Mouse (Mus musculus) CH12.LX (cell line): ENCODE measurements at regions not wholly inside any gene's neighbourhood (a gene's known extent, or its start where the extent isn't known, plus 50 kb on each side); places are given as distances from the start of the nearest gene placed in this dataset.

Experiments used
- DNase-seq: peaks from one replicate; pipeline ENCODE4 v3.0.0-alpha.2; 2013; ENCODE audit errors: extremely low read depth
- H3K27ac ChIP-seq: 2 replicates; pipeline ENCODE4 v1.5.1; 2012; ENCODE audit warnings: low read depth, mild to moderate bottlenecking, control low read depth, moderate library complexity; ENCODE audit not compliant: insufficient read depth
- H3K27me3 ChIP-seq: replicated peaks from 2 replicates; pipeline ENCODE3; 2012; ENCODE audit warnings: inconsistent platforms
- H3K36me3 ChIP-seq, 2 experiments: replicated peaks in 1 of 2; 2 replicates each; pipeline versions ENCODE3 to v1.6.1; 2012; ENCODE audit warnings: inconsistent platforms in 1 of 2, low read length in 1 of 2, mild to moderate bottlenecking in 1 of 2, mixed read lengths in 1 of 2, moderate library complexity in 1 of 2; ENCODE audit not compliant: control insufficient read depth in 1 of 2, insufficient read depth in 1 of 2
- H3K4me1 ChIP-seq, 2 experiments: 2 replicates each; pipeline ENCODE4 v1.6.1; 2012; ENCODE audit warnings: inconsistent platforms in 1 of 2, moderate library complexity in 1 of 2; ENCODE audit not compliant: insufficient read depth in 2 of 2, control insufficient read depth in 1 of 2
- H3K4me2 ChIP-seq: 2 replicates; pipeline ENCODE4 v1.6.1; 2012; ENCODE audit warnings: low read depth, mild to moderate bottlenecking, control low read depth; ENCODE audit not compliant: poor library complexity, insufficient read depth, severe bottlenecking
- H3K4me3 ChIP-seq, 3 experiments: fragments of 150-350 bp in 1 of 3; sonication (generic) in 1 of 3; replicated peaks in 1 of 3; 2 replicates each; pipeline versions ENCODE3 to v1.5.1; 2011 to 2012; ENCODE audit warnings: low read depth in 2 of 3, low read length in 2 of 3, mild to moderate bottlenecking in 2 of 3, moderate library complexity in 2 of 3, control low read depth in 1 of 3, improper control_type of control experiment in 1 of 3, inconsistent platforms in 1 of 3, mixed read lengths in 1 of 3; ENCODE audit not compliant: poor library complexity in 1 of 3
- H3K79me2 ChIP-seq: replicated peaks from 2 replicates; pipeline ENCODE4 v1.6.1; 2012; ENCODE audit warnings: mild to moderate bottlenecking, moderate library complexity; ENCODE audit not compliant: control insufficient read depth, poor library complexity, insufficient read depth, severe bottlenecking; ENCODE audit errors: extremely low read depth
- H3K9ac ChIP-seq: 2 replicates; pipeline ENCODE4 v1.6.1; 2012; ENCODE audit warnings: low read depth, mild to moderate bottlenecking, control low read depth, moderate library complexity; ENCODE audit not compliant: insufficient read depth
- H3K9me3 ChIP-seq: replicated peaks from 2 replicates; pipeline ENCODE3; 2012; ENCODE audit warnings: low read length, inconsistent platforms, mixed read lengths
- BHLHE40 ChIP-seq: IDR thresholded peaks from 2 replicates; pipeline ENCODE4 v1.6.1; 2011; ENCODE audit warnings: mild to moderate bottlenecking, low read depth, low read length, improper control_type of control experiment
- CTCF ChIP-seq, 2 experiments: IDR thresholded peaks in 1 of 2; conservative IDR thresholded peaks in 1 of 2; 2 replicates each; pipeline ENCODE4 v1.5.1; 2011 to 2012; ENCODE audit warnings: low read depth in 2 of 2, low read length in 2 of 2, improper control_type of control experiment in 1 of 2, inconsistent platforms in 1 of 2, mild to moderate bottlenecking in 1 of 2, moderate library complexity in 1 of 2
- ELF1 ChIP-seq: IDR thresholded peaks from 2 replicates; pipeline ENCODE4 v1.6.1; 2014; ENCODE audit warnings: low read depth, mild to moderate bottlenecking, inconsistent platforms, low read length, improper control_type of control experiment
- ETS1 ChIP-seq: conservative IDR thresholded peaks from 2 replicates; pipeline ENCODE4 v1.6.1; 2012; ENCODE audit warnings: low read depth, mild to moderate bottlenecking, inconsistent platforms, low read length, improper control_type of control experiment, moderate library complexity
- GABPA ChIP-seq: IDR thresholded peaks from 2 replicates; pipeline ENCODE4 v1.6.1; 2012; ENCODE audit warnings: low read depth, low read length, improper control_type of control experiment, inconsistent platforms; ENCODE audit not compliant: insufficient replicate concordance
- HCFC1 ChIP-seq: IDR thresholded peaks from 2 replicates; pipeline ENCODE4 v1.6.1; 2012; ENCODE audit warnings: low read depth, mild to moderate bottlenecking, inconsistent platforms, low read length, improper control_type of control experiment
- IRF4 ChIP-seq: IDR thresholded peaks from 2 replicates; pipeline ENCODE4 v1.6.1; 2014; ENCODE audit warnings: low read depth, mild to moderate bottlenecking, inconsistent platforms, low read length, improper control_type of control experiment
- JUN ChIP-seq: IDR thresholded peaks from 2 replicates; pipeline ENCODE4 v1.6.1; 2011; ENCODE audit warnings: low read depth, mild to moderate bottlenecking, low read length, improper control_type of control experiment, moderate library complexity; ENCODE audit not compliant: insufficient read depth
- JUND ChIP-seq: conservative IDR thresholded peaks from 2 replicates; pipeline ENCODE4 v1.6.1; 2011; ENCODE audit warnings: low read depth, low read length, improper control_type of control experiment
- KAT2A ChIP-seq: IDR thresholded peaks from 2 replicates; pipeline ENCODE4 v1.6.1; 2012; ENCODE audit warnings: low read length, improper control_type of control experiment, inconsistent platforms; ENCODE audit not compliant: insufficient replicate concordance
- MAFK ChIP-seq: IDR thresholded peaks from 2 replicates; pipeline ENCODE4 v1.6.1; 2011; ENCODE audit warnings: low read length, improper control_type of control experiment; ENCODE audit not compliant: insufficient replicate concordance
- MEF2A ChIP-seq: IDR thresholded peaks from 2 replicates; pipeline ENCODE4 v1.6.1; 2014; ENCODE audit warnings: low read depth, mild to moderate bottlenecking, inconsistent platforms, low read length, improper control_type of control experiment, borderline replicate concordance
- MXI1 ChIP-seq: IDR thresholded peaks from 2 replicates; pipeline ENCODE4 v1.6.1; 2011; ENCODE audit warnings: mild to moderate bottlenecking, low read depth, low read length, improper control_type of control experiment
- PAX5 ChIP-seq: IDR thresholded peaks from 2 replicates; pipeline ENCODE4 v1.6.1; 2012; ENCODE audit warnings: low read length, inconsistent platforms, mixed read lengths
- POLR2A ChIP-seq: IDR thresholded peaks from 2 replicates; pipeline ENCODE4 v1.6.1; 2011; ENCODE audit warnings: low read depth, mild to moderate bottlenecking, improper control_type of control experiment, low read length
- TCF12 ChIP-seq: IDR thresholded peaks from 2 replicates; pipeline ENCODE4 v1.6.1; 2014; ENCODE audit warnings: low read depth, mild to moderate bottlenecking, inconsistent platforms, low read length, improper control_type of control experiment
- UBTF ChIP-seq: IDR thresholded peaks from 2 replicates; pipeline ENCODE4 v1.6.1; 2012; ENCODE audit warnings: low read depth, mild to moderate bottlenecking, inconsistent platforms, low read length, improper control_type of control experiment, moderate library complexity
- USF1 ChIP-seq: IDR thresholded peaks from 2 replicates; pipeline ENCODE4 v1.6.1; 2014; ENCODE audit warnings: low read depth, mild to moderate bottlenecking, inconsistent platforms, low read length, improper control_type of control experiment
- ZKSCAN1 ChIP-seq: IDR thresholded peaks from 2 replicates; pipeline ENCODE4 v1.6.1; 2012; ENCODE audit warnings: low read depth, inconsistent platforms, low read length, improper control_type of control experiment, borderline replicate concordance
- ZMIZ1 ChIP-seq: IDR thresholded peaks from 2 replicates; pipeline ENCODE4 v1.6.1; 2012; ENCODE audit warnings: low read depth, mild to moderate bottlenecking, inconsistent platforms, low read length, improper control_type of control experiment
- dilution Hi-C: fragments of 300-500 bp; cut with MboI; formaldehyde crosslinking; loops from 2 replicates; pipeline ENCODE4 v1.14.3; 2020; ENCODE audit warnings: low sequenced_read_pairs; ENCODE audit not compliant: extremely low pct_unique_long_range_greater_than_20kb, extremely low pct_ligation_motif_present
- in situ Hi-C: fragments of 300-500 bp; cut with MboI; formaldehyde crosslinking; loops from 3 replicates; pipeline ENCODE4 v1.14.3; 2019; ENCODE audit warnings: low sequenced_read_pairs, low pct_ligation_motif_present, low pct_unique_long_range_greater_than_20kb, mixed read lengths

DNA sequence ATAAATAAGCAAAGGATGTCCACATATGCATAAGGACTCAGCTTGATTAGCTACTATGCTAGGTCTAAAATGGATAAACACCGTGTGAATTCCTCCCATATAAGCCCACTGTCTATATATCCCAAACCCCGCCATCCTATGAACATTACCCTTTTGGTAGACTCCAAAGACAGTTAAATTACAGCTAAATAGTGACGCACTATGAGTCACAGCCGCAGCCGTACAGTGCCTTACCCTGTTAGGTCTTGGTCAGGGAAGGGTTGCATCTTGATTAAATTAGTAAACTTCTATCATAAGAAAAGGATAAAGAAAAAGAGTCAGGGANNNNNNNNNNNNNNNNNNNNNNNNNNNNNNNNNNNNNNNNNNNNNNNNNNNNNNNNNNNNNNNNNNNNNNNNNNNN is 111.1 kb downstream of the 1190002N15Rik start:
- peaks cover 51% of the 10 kb centered on the region for H3K9me3 ChIP-seq
- no peak for TF ChIP-seq PAX5
- no peak for TF ChIP-seq POLR2A
- TF ChIP-seq UBTF: no peak
- no peak for TF ChIP-seq HCFC1
- no peak for TF ChIP-seq MAFK
- TF ChIP-seq USF1: no peak
- H3K27me3 ChIP-seq: no peaks in the 10 kb centered on the region
- dilution Hi-C loops (no loop called here), in situ Hi-C loops (no loop called here)
- H3K4me2 ChIP-seq: no peak overlapping the region
- DNase-seq: no peak
- no peak overlapping the region for H3K4me3 ChIP-seq
- no peaks in the 10 kb centered on the region for H3K36me3 ChIP-seq
- H3K27ac ChIP-seq: no peak overlapping the region
- H3K4me1 ChIP-seq: no peaks in the 10 kb centered on the region
- H3K79me2 ChIP-seq: no peaks in the 10 kb centered on the region
- no peak overlapping the region for H3K9ac ChIP-seq

GRCm38 (mm10) chr9:94425804-94426203 is 112.1 kb downstream of the 1190002N15Rik start:
- no peak for TF ChIP-seq TCF12
- TF ChIP-seq GABPA: no peak
- TF ChIP-seq BHLHE40: no peak
- TF ChIP-seq MXI1: no peak
- no peak for TF ChIP-seq USF1
- TF ChIP-seq CTCF (conservative IDR thresholded peaks at IDR 0.05 in 1 of 2, IDR thresholded peaks at IDR 0.05 in 1 of 2; ENCODE audit: low read depth in 2 of 2, low read length in 2 of 2): no peak
- no peak for TF ChIP-seq IRF4
- no peak for TF ChIP-seq ZMIZ1
- no peak for TF ChIP-seq JUND
- TF ChIP-seq MEF2A: no peak
- no peak for TF ChIP-seq ETS1
- TF ChIP-seq ZKSCAN1: no peak
- no peak for TF ChIP-seq ELF1
- no peak for TF ChIP-seq POLR2A
- TF ChIP-seq KAT2A: no peak
- TF ChIP-seq JUN: no peak
- H3K4me1 ChIP-seq: no peaks in the 10 kb centered on the region
- no peak overlapping the region for H3K27ac ChIP-seq
- H3K79me2 ChIP-seq: no peaks in the 10 kb centered on the region
- H3K4me2 ChIP-seq: no peak overlapping the region
- H3K36me3 ChIP-seq: no peaks in the 10 kb centered on the region
- peaks cover 49% of the 10 kb centered on the region for H3K9me3 ChIP-seq
- H3K9ac ChIP-seq: no peak overlapping the region
- no peak overlapping the region for H3K4me3 ChIP-seq
- no peak for DNase-seq
- H3K27me3 ChIP-seq: no peaks in the 10 kb centered on the region
- dilution Hi-C loops (no loop called here), in situ Hi-C loops (no loop called here)
